Mouse (Mus musculus) midbrain, embryonic 15.5 days (tissue): Measurements from ENCODE around the gene Gm49380. TPM values are rescaled to one million over a fixed set of nuclear protein-coding genes. Genes with fewer than 3 reads are reported as not detected.
"Not testable (repeated sequence)": the region's sequence is repeated elsewhere in the genome, so short reads cannot be mapped to it uniquely, and the experiment has no call there.

ENCODE experiments used
- ATAC-seq: fragments of 200-750 bp; cut with Nextera tagmentation; replicated peaks from 2 replicates; pipeline ENCODE4 v1.8.0; 2017; ENCODE audit warnings: moderate TSS enrichment
- H3K27ac ChIP-seq: fragments of 300-500 bp; sonication (generic); 2 replicates; pipeline ENCODE4 v1.5.1; 2015; ENCODE audit warnings: mild to moderate bottlenecking, inconsistent platforms
- H3K27me3 ChIP-seq: fragments of 300-500 bp; sonication (generic); replicated peaks from 2 replicates; pipeline ENCODE4 v1.6.1; 2015; ENCODE audit warnings: inconsistent platforms
- H3K36me3 ChIP-seq: fragments of 300-500 bp; sonication (generic); replicated peaks from 2 replicates; pipeline ENCODE4 v1.6.1; 2015; ENCODE audit warnings: inconsistent platforms
- H3K4me1 ChIP-seq: fragments of 300-500 bp; sonication (generic); 2 replicates; pipeline ENCODE4 v1.6.1; 2015; ENCODE audit warnings: inconsistent platforms
- H3K4me2 ChIP-seq: fragments of 300-500 bp; sonication (generic); 2 replicates; pipeline ENCODE4 v1.6.1; 2015; ENCODE audit warnings: inconsistent platforms, mild to moderate bottlenecking, moderate library complexity
- H3K4me3 ChIP-seq: fragments of 300-500 bp; sonication (generic); 2 replicates; pipeline ENCODE4 v1.5.1; 2015; ENCODE audit warnings: mild to moderate bottlenecking, inconsistent platforms
- H3K9ac ChIP-seq: fragments of 300-500 bp; sonication (generic); 2 replicates; pipeline ENCODE4 v1.6.1; 2015; ENCODE audit warnings: mild to moderate bottlenecking, inconsistent platforms
- H3K9me3 ChIP-seq: fragments of 300-500 bp; sonication (generic); 2 replicates; pipeline ENCODE4 v1.6.1; 2016; ENCODE audit warnings: inconsistent platforms
- WGBS: fragments of 180-500 bp; shearing (Covaris S2); methylation state at CpG from one replicate; pipeline ENCODE4 v1.1.7; 2015; ENCODE audit warnings: mixed read lengths; 5-methylcytosine and 5-hydroxymethylcytosine counted together
- polyA plus RNA-seq: library from polyadenylated mRNA; unstranded; fragments of >200 nt; fragmentation: Nextera tagmentation; extraction: Ambion mirVana; gene quantifications from 2 replicates; pipeline ENCODE4 v1.2.1, GENCODE M21; 2015

The Gm49380 gene
- polyA plus RNA-seq, 1 experiment from 2014 or later, result 0.25 TPM

- Histone ChIP-seq H3K4me3 (no peak overlapping the region), H3K27me3 (no peaks in the 10 kb centered on the region), H3K36me3 (no peaks in the 10 kb centered on the region), H3K9me3 (no peaks in the 10 kb centered on the region), H3K4me2 (no peak overlapping the region), H3K27ac (no peak overlapping the region), H3K9ac (no peak overlapping the region), H3K4me1 (0 out of 2 replicates have a peak, but pooled peaks cover 2% of the 10 kb centered on the region)
- no peak for ATAC-seq
- WGBS, result 44% methylated on average over 5 of the region's 5 CpGs
Measured at GRCm38 (mm10) chr9:44119011-44119410, 5.7 kb upstream of the Gm49380 start.

GRCm38 (mm10) chr9:44116182-44116581 lies 2.9 kb upstream of the Gm49380 start:
- H3K9me3 ChIP-seq, result no peaks in the 10 kb centered on the region
- H3K27me3 ChIP-seq, result no peaks in the 10 kb centered on the region
- H3K36me3 ChIP-seq, result no peaks in the 10 kb centered on the region
- no peak overlapping the region for H3K9ac ChIP-seq
- no peak overlapping the region for H3K4me3 ChIP-seq
- WGBS, result 94% methylated on average over 4 of the region's 4 CpGs
- H3K4me2 ChIP-seq, result no peak overlapping the region
- no peak for ATAC-seq
- peaks cover 11% of the 10 kb centered on the region for H3K4me1 ChIP-seq
- H3K27ac ChIP-seq, result no peak overlapping the region

- no peak for ATAC-seq
Measured at GRCm38 (mm10) chr9:44115599-44115998, 2.3 kb upstream of the Gm49380 start.

GRCm38 (mm10) chr9:44114453-44114852 lies 1.2 kb upstream of the Gm49380 start:
- H3K4me1 ChIP-seq, result peaks cover 25% of the 10 kb centered on the region
- ATAC-seq, result no peak
- no peak overlapping the region for H3K4me3 ChIP-seq
- no peak overlapping the region for H3K27ac ChIP-seq
- H3K9me3 ChIP-seq, result no peaks in the 10 kb centered on the region
- H3K9ac ChIP-seq, result no peak overlapping the region
- no peaks in the 10 kb centered on the region for H3K27me3 ChIP-seq
- H3K36me3 ChIP-seq, result no peaks in the 10 kb centered on the region
- H3K4me2 ChIP-seq, result no peak overlapping the region
- WGBS, result 93% methylated on average over 2 of the region's 2 CpGs

More at GRCm38 (mm10) chr9:44115599-44115998, 2.3 kb upstream of the Gm49380 start:
- Histone ChIP-seq H3K36me3 (no peaks in the 10 kb centered on the region), H3K27ac (no peak overlapping the region), H3K4me1 (peaks cover 13% of the 10 kb centered on the region), H3K9ac (no peak overlapping the region), H3K27me3 (no peaks in the 10 kb centered on the region), H3K9me3 (no peaks in the 10 kb centered on the region), H3K4me2 (no peak overlapping the region), H3K4me3 (no peak overlapping the region)
- 96% methylated on average over 9 of the region's 9 CpGs for WGBS

- H3K9me3 ChIP-seq, H3K36me3 ChIP-seq: not testable (repeated sequence)
- peaks cover 50% of the 10 kb centered on the region for H3K4me1 ChIP-seq
Measured at GRCm38 (mm10) chr9:44111909-44112308, 1.4 kb downstream of the Gm49380 start.

GRCm38 (mm10) chr9:44109360-44110095 lies 3.8 kb downstream of the Gm49380 start:
- Histone ChIP-seq H3K9ac (no peak overlapping the region), H3K27me3 (no peaks in the 10 kb centered on the region), H3K4me2 (peak overlapping the region; percentile 26), H3K4me3 (no peak overlapping the region), H3K9me3 (no peaks in the 10 kb centered on the region), H3K36me3 (no peaks in the 10 kb centered on the region), H3K4me1 (peaks cover 54% of the 10 kb centered on the region), H3K27ac (no peak overlapping the region)
- no peak for ATAC-seq
- 34% methylated on average over 9 of the region's 9 CpGs for WGBS

More at GRCm38 (mm10) chr9:44111909-44112308, 1.4 kb downstream of the Gm49380 start:
- H3K27ac ChIP-seq, H3K9ac ChIP-seq, ATAC-seq, H3K4me3 ChIP-seq, H3K27me3 ChIP-seq: not testable (repeated sequence)
- peak overlapping the region; percentile 58; the same call in 1 of the 2 replicates for H3K4me2 ChIP-seq
- 78% methylated on average over 10 of the region's 12 CpGs for WGBS

GRCm38 (mm10) chr9:44108269-44109055 lies 4.8 kb downstream of the Gm49380 start:
- 78% methylated on average over 31 of the region's 31 CpGs for WGBS
- Histone ChIP-seq H3K9ac (no peak overlapping the region), H3K27me3 (no peaks in the 10 kb centered on the region), H3K9me3 (no peaks in the 10 kb centered on the region), H3K4me2 (0 out of 2 replicates have a peak overlapping the region, but pooled peaks have one; percentile 34), H3K4me1 (peaks cover 48% of the 10 kb centered on the region), H3K36me3 (no peaks in the 10 kb centered on the region), H3K4me3 (no peak overlapping the region), H3K27ac (no peak overlapping the region)
- ATAC-seq, result no peak

GRCm38 (mm10) chr9:44107557-44108179 lies 5.6 kb downstream of the Gm49380 start:
- WGBS, result 30% methylated on average over 25 of the region's 25 CpGs
- Histone ChIP-seq H3K9ac (no peak overlapping the region), H3K9me3 (no peaks in the 10 kb centered on the region), H3K36me3 (no peaks in the 10 kb centered on the region), H3K4me2 (peak overlapping the region; percentile 34), H3K27ac (peak overlapping the region; percentile 51), H3K27me3 (no peaks in the 10 kb centered on the region), H3K4me1 (peaks cover 47% of the 10 kb centered on the region), H3K4me3 (peak overlapping the region; percentile 6; the same call in 1 of the 2 replicates)
- no peak; the same call in 1 of the 2 replicates for ATAC-seq

GRCm38 (mm10) chr9:44107110-44107509 lies 6.2 kb downstream of the Gm49380 start, which contains the start of gene C1qtnf5:
Gene C1qtnf5 (plus strand): TSS chr9:44107245.
- H3K4me1 ChIP-seq, result peaks cover 45% of the 10 kb centered on the region
- H3K27me3 ChIP-seq, result no peaks in the 10 kb centered on the region
- peak within 1 kb of the TSS; percentile 51 for H3K27ac ChIP-seq
- ATAC-seq, result peak; percentile 51
- H3K9ac ChIP-seq, result no peak within 1 kb of the TSS
- no peaks in the 10 kb centered on the region for H3K9me3 ChIP-seq
- WGBS, result 17% methylated on average over 8 of the region's 8 CpGs
- no peaks in the 10 kb centered on the region for H3K36me3 ChIP-seq
- H3K4me3 ChIP-seq, result peak within 1 kb of the TSS; percentile 6; the same call in 1 of the 2 replicates
- peak within 1 kb of the TSS; percentile 34 for H3K4me2 ChIP-seq

- 0 out of 2 replicates have a peak overlapping the region, but pooled peaks have one; percentile 51 for H3K27ac ChIP-seq
- ATAC-seq, result no peak
- 53% methylated on average over 4 of the region's 4 CpGs for WGBS
- no peak overlapping the region for H3K4me2 ChIP-seq
- no peak overlapping the region for H3K9ac ChIP-seq
- peaks cover 42% of the 10 kb centered on the region for H3K4me1 ChIP-seq
- no peak overlapping the region for H3K4me3 ChIP-seq
- no peaks in the 10 kb centered on the region for H3K27me3 ChIP-seq
- no peaks in the 10 kb centered on the region for H3K9me3 ChIP-seq
- H3K36me3 ChIP-seq, result no peaks in the 10 kb centered on the region
Measured at GRCm38 (mm10) chr9:44106596-44106995, 6.7 kb downstream of the Gm49380 start.

- H3K27me3 ChIP-seq, result no peaks in the 10 kb centered on the region
- WGBS, result 90% methylated on average over 7 of the region's 7 CpGs
- no peak for ATAC-seq
- no peaks in the 10 kb centered on the region for H3K9me3 ChIP-seq
- H3K4me3 ChIP-seq, result no peak overlapping the region
- peaks cover 42% of the 10 kb centered on the region for H3K4me1 ChIP-seq
- H3K36me3 ChIP-seq, result no peaks in the 10 kb centered on the region
- H3K9ac ChIP-seq, result no peak overlapping the region
- H3K27ac ChIP-seq, result no peak overlapping the region
- no peak overlapping the region for H3K4me2 ChIP-seq
Measured at GRCm38 (mm10) chr9:44106182-44106581, 7.1 kb downstream of the Gm49380 start.

- H3K9ac ChIP-seq, result no peak overlapping the region
- no peak overlapping the region for H3K4me3 ChIP-seq
- H3K9me3 ChIP-seq, result no peaks in the 10 kb centered on the region
- H3K27me3 ChIP-seq, result no peaks in the 10 kb centered on the region
- peaks cover 42% of the 10 kb centered on the region for H3K4me1 ChIP-seq
- no peak overlapping the region for H3K4me2 ChIP-seq
- no peak for ATAC-seq
- 89% methylated on average over 10 of the region's 10 CpGs for WGBS
- no peaks in the 10 kb centered on the region for H3K36me3 ChIP-seq
- no peak overlapping the region for H3K27ac ChIP-seq
Measured at GRCm38 (mm10) chr9:44105781-44106180, 7.5 kb downstream of the Gm49380 start.
